Mouse (Mus musculus) cerebellum, adult 11-12 months (tissue): ENCODE data around the gene Ern1.
"Not testable (repeated sequence)": the region's sequence is repeated elsewhere in the genome, so short reads cannot be mapped to it uniquely, and the experiment has no call there.

ENCODE experiments used
- DNase-seq: peaks from one replicate; pipeline ENCODE4 v3.0.0; 2022

Gene Ern1

DNA sequence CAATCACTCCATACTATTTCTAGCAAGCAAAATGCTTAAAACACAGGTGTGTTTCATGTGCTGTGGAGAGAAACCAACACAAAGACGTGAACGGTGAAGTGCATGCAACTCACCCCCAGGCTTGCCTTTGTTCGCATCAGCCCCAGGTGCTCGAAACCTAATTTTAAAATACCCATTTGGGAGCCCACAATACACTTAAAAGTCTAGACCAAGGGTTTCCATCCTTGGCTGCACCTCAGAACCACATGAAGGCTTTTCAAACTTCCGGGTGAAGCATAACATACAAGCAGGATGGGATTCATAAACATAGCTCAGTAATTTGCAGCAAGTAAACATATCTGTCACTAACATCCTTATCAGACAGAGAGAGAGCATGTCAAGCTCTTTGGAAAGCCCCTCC lies 57.3 kb downstream of the Ern1 start:
- DNase-seq: no peak

DNA sequence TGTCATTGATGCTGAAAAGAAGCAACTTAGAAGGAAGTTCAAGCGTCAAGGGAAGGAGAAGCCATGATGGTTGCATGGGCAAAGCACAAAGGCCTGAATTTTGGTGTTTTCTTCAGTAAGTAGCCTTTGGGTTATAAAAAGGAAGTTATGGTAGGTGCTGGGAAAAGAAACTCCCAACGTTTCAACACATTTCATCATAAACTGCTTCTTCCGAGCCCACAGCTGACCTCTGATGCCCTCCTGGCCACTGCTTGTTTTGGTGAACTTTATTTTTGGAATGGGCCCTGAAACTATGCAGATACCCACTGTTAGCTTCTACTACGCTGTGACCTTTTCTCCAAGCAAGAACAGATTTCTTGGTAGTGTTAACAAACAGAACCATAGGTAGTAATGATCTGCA lies 58.0 kb downstream of the Ern1 start:
- no peak for DNase-seq

DNA sequence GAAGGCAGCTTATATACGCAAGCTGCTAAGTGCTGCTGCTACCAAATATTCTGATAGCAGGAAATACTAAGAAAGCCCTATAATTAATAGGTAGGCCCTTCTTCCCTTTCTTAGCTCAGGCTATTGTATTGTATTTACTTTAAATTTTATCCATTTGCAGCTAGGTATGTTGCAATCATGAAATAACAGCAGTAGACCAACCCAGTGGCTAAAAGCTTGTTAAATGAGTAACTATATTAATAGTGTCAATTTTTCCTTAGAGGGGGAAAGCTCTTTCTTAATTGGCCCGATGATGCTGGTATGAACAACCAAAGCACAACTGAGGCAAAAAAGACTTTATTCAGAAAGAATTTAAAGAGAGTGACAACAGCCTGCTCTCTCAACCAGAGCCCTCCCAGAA lies 59.1 kb downstream of the Ern1 start:
- DNase-seq: no peak

DNA sequence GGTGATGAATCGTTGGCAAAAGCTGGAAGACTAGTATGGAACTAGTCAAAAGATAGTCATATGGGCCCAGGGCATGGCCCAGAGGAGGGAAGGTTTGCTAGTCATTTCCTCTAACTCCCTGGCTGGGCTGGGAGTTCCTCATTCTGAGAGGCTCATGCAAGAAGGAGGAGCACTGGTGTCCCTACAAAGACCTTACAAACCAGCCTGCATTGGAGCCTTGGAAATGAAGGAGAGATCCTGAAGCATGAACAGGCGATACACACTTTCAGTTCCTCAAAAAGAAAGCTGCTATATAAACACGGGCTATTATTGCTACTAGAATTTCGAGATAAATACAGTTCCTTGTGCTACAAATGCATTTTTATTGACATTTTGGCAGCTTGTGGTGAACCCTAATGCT lies 59.5 kb downstream of the Ern1 start:
- no peak for DNase-seq

DNA sequence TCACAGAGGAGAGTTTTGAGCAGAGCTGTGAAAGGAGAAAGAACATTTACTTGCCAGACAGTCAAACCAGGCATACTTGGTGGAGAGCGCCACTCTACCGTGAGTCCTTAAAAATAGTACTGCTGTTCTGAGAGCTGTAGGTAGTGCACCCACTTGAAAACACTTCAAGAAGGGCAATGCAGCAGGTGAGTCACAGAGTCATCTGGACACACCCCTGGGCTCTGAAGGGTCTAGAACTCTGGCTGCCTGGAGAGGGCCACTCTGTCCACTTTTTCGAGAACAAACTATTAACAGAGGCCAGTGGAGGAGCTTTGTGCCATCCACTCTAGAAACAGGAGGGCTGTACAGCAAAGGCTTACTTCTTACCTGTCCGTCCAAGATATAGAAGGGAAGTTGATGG lies 61.2 kb downstream of the Ern1 start:
- no peak for DNase-seq

DNA sequence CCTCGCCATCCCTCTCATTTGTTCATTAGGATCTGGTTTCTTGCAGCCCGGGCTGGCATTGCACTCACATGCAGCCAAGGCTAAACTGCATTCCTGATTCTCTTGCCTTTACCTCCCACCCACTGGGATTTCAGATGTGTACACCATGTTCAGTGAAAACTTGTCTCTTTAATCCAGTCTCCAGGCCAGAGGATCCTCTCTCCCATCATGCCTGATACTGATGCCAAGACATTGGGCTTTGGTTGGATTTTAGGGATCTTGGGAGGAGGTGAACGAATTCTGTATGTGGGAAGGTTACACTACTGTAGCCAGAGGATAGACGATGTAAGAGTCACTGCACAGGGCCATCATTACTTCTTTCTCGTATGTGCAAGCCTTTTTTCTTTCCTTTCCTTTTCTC lies 62.5 kb downstream of the Ern1 start:
- no peak for DNase-seq

DNA sequence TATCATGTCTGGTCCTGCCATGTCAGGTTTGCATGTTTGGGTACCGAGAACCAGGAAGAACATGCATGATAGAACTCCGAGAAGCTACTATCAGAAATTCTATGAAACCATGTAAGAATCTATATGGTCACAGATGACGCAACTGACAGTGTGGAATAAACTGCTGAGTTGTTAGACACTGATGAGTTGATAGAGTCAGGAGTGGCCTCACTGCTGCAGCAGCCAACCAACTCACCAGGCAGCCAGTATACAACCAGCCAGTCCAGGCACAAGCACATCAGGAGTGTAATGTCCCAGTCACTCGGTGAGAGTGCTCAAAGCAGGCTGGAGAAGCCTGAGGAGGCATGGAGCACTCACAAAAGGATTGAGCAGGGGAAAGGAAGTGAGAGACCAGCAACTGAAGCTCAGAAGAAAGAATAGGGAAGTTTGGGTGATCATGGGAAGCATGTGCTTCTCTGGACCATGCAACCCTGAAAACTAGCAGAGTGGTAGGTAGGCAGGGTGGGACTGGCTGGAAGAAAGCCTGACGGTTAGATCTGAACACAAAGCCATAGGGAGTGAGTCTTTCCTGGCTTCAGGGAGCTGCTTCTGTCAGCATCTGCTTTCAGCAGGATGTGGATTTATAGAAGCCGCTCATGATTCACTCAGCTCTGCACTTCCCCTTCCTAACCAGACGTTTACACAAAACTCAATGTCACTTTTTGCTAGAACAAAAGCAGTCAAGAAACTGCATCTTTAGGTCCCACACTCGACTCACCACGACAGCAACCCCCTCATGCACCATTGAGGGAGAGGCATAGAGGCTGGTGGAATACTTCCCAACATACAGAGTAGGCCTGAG lies 68.2 kb downstream of the Ern1 start:
- DNase-seq: no peak

DNA sequence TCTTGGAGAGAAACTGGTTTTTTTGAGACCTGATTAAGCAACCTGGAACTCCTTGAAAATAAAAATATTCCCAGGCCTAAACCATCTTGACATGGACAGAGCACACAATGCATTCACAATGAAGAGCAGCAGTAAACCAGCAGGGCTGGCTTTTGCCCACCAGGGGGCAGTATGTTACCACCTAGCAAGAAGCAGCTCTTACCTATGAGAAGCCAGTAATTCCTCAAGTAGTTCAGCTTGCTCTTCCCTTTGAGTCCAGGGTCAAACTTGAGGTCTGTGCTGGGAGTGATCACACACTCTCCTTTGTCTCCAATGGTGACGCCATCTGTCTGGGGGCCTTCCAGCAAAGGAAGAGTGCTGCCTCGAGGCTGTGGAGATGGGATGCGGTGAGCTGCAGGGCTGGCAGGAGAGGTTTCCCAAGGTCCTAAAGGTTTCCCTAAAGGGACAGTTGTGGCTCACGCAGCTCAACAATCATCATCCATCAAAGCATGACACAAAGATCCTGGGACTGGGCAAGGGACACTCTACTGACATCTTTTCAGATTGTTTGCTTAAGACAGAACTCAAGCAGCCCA lies 68.9 kb downstream of the Ern1 start:
- peak; percentile 64 for DNase-seq

DNA sequence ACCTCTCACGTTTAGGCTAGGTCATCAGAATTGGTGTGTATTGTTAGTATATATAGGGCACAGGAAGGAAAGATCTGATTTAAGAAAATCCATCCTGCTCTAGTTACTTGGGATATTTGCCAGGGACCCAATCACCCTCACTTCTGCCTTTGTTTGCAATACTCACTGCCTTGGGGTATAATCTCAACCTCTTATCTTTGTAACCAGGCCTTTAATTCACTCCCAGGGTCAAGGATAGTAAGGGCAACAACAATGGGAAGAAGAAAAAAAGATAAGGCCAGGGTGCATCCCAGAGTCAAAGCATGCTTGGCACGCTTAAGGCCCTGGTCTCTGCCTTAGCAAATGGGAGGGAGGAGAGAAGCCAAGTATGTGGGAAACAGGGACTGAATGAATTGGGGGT lies 69.8 kb downstream of the Ern1 start:
- no peak for DNase-seq

DNA sequence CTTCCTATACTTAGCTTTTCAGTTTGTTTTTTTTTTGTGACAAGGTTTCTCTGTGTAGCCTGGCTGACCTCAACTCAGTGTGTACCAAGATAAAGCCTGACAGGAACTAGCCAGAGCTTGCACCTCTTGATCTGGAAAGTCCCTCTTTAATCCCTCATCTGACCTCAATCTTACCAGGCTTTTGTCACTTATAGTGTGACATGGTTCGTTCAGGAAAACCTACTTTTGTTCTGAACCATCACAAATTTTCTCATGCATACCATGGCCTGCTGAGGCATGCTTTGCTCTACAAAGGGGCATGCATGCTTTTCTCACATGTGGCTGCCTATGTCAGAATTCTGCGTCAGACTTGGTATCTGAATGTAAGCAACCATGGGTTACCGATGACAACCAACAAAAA lies 71.3 kb downstream of the Ern1 start:
- DNase-seq: no peak

DNA sequence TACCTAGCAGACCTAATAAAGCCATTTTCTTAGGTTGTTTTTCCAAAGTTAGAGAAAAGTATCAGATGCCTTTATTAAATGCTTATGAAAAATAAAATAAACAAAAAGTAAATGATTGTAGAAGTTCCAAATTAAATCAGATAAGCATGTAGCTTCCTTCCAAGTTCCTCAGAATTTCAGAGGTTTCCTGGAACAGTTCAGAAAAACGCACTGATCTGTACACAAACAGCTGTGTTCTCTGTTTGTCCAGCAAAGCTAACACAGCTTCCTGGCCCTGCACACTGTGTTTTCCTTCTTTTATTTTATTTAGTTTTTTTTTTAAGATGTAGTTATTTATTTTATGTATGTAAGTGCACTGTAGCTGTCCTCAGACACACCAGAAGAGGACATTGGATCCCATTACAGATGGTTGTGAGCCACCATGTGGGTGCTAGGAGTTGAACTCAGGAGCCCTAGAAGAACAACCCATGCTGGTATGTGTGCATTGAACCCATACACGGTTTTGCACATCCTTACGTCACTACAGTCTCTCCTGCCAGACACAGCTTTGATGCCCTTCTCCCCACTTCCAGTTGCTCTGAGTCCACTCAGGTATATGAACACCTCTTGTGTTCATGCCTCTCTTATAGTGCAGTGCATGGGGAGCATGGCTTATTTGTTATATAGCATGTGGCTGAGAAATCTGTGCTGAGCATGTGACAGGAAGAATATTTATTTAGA lies 74.9 kb downstream of the Ern1 start:
- DNase-seq: no peak

DNA sequence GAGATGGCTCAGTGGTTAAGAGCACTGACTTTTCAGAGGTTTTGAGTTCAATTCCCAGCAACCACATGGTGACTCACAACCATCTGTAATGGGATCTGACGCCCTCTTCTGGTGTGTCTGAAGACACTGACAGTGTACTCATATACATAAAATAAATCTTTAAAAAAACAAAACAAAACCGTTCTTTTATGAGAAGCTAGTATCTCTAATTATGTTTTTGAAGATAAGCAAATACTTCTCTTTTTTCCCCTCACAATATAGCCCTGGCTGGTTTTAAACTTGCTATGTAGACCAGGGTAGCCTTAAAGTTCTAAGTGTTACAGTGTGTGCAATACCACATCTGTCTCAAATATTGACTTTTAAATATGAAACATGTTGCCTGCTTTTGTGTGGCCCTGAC lies 76.5 kb downstream of the Ern1 start:
- DNase-seq: no peak

DNA sequence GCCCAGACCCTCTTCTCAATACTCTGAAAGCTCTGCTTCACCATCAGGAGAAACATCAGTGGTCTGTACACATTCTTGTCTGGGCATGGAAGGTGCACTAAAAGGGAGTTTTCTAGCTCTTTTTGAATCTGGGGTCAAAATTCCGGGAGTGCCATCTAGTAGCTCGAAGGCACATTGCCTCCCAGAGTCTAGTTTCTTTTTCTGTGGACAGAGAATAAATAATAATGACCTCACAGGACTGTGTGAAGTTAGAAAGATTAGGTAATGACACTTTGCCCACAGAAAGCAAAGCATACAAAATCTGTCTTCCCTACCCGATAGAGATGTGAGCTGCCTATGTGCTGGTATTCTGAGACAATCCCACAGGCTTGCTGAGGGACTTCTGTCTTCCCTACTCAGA lies 77.1 kb downstream of the Ern1 start:
- DNase-seq: no peak

DNA sequence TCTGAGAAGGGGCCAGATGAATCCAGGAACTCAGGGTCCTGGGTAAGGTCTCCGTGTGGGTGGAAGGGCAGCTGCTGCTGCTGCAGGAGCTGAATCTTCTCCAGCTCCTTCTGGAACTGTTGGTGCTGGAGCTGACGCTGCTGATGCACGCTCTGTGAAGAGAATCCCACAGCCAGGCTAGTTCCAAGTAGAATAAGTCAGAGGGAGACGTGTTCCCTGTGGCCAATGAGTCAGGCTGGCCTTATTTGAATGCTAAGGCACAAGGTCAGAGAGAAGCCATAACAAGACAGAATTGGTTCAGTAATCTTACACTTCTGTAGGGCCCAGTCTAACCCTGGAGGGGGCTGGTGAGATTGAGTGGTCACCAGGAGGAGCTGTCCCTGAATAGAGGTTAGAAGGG lies 77.6 kb downstream of the Ern1 start:
- no peak for DNase-seq

DNA sequence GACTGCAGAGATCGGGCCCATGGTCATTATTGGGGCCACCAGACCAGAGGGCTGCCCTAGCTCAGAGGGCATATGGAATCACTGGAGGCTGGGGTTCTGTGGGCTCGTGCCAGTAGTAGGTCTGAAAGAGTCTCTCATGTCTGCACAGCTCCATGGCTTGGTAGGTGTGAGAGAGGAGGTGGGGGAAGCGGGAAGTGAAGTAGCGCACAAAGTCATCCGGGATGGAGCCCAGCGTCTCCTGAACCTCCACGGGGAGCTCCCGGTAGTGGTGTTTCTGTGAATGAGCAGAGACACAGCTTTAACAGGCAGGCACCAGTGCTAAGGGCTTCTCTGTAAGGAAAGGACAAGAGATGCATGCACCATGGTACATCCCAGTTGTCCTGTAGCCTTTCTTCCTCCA lies 89.2 kb downstream of the Ern1 start:
- DNase-seq: no peak

DNA sequence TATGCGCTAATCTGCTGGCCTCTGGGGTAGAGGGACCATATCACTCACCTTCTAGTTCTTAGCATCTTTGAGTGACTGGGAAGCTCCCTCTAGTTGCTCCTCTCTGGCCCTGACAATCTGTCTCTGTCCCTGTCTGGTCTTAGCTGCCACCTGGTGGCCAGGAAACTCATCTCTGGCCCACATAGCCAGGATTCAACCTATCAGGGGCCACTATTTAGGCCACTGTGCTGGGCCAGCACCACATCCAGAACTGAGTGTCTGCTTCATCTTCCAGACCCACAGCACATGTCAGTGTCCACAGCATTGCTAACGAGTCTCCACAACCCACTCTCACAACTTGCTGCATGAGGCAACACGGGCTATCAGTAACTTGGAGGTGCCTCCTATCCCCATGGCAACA lies 90.0 kb downstream of the Ern1 start:
- DNase-seq: peak; percentile 18

DNA sequence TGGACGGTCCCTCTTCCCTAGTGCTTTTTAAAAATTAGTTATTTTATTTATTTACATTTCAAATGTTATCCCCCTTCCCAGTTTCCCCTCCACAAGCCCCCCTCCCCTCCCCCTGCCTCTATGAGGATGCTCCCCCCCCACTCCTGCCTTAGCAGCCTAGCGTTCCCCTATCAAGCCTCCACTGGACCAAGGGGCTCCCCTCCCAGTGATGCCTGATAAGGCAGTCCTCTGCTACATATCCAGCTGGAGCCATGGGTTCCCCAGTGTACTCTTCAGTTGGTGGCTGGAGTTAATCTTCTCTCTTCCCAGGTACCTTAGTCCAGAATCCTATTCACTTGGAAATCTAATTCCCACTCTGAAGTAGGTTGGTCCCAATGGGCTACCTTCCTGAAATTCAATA lies 93.6 kb downstream of the Ern1 start:
- not testable (repeated sequence) for DNase-seq

DNA sequence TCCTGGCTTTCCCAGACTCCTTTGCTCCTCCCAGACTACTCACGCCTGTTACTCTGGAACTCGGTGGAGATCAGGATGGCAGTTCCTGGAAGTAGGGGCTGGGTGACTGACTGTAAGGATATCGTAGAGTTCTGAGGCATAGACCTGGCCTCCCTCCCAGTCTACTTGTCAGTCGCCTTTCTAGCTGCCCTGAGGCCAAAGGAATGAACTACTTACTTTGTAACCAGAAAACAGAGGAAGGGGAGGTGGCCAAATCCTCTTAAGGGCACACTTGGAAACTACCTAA lies 94.4 kb downstream of the Ern1 start:
- DNase-seq: no peak

DNA sequence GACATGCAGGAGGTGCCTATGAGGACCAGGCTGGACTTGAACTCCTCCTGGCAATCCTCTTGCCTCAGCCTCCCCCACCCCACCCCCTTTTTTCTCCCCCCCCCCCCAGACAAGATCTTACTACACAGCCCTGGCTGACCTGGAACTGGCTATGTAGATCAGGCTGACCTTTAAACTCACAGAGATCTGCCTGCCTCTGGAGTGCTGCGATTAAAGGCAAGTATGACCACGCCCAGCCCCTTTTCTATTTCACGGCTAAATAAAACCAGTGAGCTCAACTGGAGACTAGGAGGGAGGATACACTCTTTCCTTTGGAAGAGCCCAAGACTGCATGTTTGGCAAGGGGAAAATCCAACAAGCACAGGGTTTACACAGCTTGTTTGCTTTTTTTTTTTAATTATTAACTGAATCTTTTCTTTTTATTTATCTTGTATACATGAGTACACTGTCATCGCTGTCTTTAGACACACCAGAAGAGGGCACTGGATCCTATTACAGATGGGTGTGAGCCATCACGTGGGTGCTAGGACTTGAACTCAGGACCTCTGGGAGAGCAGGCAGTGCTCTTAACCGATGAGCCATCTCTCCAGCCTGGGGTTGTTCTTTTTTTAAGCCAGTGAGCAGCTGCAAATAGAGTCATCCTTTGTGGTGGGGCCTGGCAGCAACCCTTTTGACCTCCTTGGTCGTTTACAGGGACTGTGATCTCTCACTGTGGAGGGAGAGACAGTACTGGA lies 94.9 kb downstream of the Ern1 start:
- DNase-seq: no peak

DNA sequence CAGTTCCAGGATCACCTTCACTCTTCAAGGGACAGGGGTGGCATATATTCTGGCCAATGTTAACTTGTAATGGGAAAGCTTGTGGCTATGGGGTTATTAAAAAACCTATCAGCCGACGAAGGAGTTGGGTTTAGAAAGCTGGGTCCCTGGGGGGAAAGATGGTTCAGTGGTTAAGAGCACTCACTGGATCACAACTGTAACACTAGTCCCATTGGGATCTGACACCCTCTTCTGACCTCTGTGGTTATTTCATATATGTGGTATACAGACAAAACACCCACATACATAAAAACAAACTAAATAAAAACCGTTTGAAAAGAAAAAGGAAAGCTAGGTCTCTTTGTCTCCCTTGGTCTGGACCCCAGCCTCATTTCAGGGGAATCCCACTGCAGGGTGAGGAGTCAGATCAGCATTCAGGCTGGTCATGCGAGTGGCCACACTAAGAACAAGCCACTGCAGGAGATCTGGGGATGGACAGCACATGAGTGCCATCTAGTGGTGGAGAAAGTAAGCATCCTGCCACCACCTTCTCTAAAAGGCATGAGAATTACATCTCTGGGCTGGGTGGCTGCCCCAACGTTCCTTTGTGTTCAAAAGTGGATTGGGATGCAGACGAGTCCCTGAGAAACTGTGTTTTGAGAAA lies 96.0 kb downstream of the Ern1 start:
- peak; percentile 52 for DNase-seq

DNA sequence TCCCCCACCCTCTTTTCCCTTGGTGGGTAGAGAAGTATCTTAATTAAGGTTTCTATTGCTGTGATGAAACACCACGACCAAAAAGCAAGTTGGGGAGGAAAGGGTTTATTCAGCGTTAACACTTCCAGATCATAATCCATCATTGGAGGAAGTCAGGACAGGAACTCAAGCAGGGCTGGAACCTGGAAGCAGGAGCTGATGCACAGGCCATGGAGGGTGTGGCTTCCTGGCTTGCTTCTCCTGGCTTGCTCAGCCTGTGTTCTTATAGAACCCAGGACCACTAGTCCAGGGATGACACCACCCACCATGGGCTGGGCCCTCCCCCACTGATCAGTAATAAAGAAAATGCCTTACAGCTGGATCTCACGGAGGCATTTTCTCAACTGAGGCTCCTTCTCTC lies 96.9 kb downstream of the Ern1 start:
- no peak for DNase-seq

DNA sequence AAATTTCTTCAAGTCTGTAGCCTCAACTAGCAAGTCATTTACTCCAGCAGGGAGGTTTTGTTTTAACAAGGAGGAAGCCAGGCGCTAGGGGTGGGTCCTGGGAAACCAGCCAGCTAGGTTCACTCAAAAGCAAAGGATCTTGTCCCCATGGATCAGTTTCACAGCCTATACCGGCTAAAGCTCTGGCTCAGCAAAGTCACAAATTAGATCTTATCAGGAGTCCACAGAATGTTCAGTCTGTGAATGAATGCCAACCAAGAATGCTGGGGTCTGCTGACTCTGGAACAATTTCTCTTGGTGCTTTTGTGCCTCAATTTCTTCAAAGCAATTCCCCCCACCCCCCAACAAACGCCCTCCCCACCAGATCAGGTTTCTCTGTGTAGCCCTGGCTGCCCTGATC lies 98.0 kb downstream of the Ern1 start:
- DNase-seq: no peak

DNA sequence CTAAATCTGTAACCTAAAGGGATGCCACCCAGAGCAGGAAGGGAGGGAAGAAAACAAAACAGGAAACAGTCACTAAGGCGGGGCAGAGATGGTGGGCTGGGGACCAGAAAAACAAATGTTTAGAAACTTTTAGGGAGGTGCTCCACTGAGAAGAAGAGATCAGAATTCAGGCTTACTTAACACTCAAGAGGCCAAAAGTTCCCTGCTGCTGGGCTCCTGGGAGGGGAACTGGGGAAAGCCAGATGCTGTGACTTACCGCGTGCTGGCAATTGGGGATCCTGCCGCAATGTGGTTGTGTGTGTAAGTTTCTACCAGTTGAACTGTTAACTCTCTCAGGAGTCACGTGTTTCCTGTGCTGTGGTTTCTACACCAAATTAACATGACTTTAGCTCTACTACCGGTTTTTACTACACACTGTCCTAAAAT lies 99.8 kb downstream of the Ern1 start, which contains the start of gene Icam2:
Gene Icam2 (minus strand): TSS at position 285 of the 426 bp plus-strand sequence.
- DNase-seq: no peak
